Mouse (Mus musculus) E14TG2a.4 (cell line): ENCODE measurements around the gene Nexn.

Experiments used
- CTCF ChIP-seq: conservative IDR thresholded peaks from 2 replicates; pipeline ENCODE4 v1.5.1; 2014; ENCODE audit warnings: low read length
- POU5F1 ChIP-seq: IDR thresholded peaks from 2 replicates; pipeline ENCODE4 v1.6.1; 2014; ENCODE audit warnings: low read length, borderline replicate concordance

DNA sequence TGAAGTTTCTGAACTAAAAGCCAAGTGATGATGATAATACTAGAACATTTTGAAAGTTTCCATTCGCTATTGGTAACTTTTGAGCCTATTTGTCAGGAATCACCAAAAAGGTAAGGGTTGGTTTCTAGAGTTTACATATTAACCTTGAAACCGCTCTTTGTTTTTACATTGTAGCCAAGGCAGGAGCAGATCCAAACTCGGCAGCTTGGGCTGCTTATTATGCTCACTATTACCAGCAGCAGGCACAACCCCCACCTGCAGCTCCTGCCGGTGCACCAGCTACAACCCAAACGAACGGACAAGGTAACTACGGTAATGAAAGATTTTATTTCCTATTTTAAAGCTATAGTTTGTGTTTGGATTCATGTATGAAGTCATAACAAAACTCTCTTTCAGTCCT lies 40.2 kb downstream of the Nexn start:
- TF ChIP-seq CTCF (no peak), POU5F1 (no peak)
